Mouse (Mus musculus) T-helper 1 cell (primary cell): ENCODE measurements around the gene Hsf4.

Experiments
- in situ Hi-C: fragments of 300-600 bp; cut with MboI, MseI; formaldehyde crosslinking; loops from one replicate; pipeline ENCODE4 v1.15.1; 2025; ENCODE audit warnings: high pct_unique_total_duplicates

Hsf4 gene

DNA sequence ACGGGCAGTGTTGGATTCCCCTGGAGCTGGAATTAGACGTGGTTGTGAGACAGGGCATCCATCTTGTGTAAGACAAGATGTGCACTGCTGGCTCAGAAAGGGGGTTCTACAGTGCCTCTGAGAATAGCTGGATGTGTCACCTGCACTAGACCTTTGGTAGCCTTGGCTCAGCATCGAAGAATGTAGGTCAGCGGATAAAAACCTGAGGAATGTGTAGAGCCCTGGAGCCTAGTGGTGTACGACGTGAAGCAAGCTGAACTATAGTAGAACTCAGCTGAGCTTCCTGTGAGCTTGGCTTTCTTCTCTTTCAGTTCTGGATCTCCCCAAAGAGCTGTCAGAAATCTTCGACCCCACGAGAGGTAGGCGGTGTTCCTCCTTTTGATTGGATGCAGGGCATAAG lies 34.3 kb downstream of the Hsf4 start:
- in situ Hi-C loops = no loop called here

DNA sequence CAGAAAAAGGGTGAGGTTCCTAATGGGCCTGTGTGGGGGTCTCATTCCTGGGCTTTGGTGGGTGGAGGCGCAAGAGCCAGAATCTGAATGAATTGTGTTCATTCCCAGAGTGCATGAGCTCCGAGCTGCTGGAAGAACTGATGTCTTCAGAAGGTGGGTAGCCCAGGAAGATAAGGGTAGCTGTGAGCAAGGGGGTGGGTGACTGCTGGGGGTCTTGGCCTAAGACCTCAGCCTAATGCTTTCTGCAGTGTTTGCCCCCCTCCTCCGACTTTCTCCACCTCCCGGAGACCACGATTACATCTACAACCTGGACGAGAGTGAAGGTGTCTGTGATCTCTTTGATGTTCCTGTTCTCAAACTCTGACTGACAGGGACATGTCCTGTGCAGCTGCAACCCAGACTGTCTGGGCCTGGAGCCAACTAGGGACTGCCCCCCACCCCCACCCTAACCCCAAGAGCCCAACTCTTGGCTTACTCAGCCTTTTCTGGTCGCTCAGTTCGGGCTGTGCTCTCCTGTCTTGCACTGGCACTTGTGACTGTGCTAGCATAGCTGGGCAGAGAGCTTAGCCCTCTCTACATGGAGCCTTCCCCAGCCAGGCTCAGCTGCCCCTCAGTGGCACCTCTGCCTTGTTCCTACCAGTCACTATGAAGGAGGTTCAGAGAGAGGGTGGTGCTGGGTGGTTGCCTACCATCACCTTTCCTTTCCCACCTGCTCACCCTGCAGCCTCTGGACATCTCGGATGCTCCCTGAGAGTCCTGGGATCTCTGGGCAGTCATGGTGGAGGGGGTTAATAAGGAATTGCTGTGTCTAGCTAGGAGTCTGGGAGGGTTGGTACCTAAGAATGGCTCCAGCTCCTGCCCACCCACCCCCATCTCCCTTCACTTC lies 35.0 kb downstream of the Hsf4 start:
- in situ Hi-C loops = no loop called here

DNA sequence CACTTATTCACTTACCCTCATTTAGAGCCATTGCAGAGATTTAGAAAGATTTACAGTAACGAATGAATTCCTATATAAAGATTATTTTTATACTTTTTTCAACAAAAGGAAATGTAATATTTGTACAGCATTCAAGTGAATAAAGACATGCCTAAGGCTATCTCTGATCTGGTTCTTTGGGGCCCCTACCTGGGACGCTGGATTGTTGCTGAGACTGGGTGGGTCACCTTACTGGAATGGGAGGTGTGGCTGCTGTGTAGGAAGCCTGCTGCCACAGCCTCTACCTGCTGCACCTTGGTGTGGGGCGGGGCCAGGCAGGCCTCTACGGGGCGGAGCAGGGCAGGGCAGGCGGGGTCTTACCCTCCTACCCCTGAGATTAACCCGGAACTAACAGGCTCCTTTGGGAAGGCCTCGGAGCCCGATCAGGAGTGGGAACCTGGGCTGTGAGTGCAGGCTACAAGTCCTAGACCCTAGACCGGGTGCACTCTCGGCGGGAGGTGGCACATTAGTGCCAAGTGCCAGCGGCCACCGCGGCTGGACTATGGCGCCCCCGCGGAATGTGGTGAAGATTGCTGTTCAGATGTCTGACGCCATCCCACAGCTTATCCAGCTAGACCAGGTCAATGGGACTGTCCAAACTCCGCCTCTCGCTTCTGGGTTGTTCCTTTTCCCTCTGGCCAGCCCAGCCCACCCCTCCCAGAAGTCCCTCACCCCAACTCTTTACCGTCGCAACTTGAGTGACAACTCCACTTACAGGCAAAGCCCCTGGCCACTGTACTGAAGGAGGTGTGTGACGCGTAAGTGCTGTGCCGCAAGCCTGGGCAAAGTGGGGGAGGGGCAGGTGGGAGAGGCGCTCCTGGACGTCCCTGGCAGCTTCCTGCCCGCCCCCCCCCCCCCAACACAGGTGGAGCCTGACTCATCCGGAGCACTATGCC lies 35.9 kb downstream of the Hsf4 start, which contains the start of gene Elmo3:
Elmo3 (plus strand) TSS at position 391 of the 935 bp plus-strand sequence.
- in situ Hi-C loops = no loop called here

DNA sequence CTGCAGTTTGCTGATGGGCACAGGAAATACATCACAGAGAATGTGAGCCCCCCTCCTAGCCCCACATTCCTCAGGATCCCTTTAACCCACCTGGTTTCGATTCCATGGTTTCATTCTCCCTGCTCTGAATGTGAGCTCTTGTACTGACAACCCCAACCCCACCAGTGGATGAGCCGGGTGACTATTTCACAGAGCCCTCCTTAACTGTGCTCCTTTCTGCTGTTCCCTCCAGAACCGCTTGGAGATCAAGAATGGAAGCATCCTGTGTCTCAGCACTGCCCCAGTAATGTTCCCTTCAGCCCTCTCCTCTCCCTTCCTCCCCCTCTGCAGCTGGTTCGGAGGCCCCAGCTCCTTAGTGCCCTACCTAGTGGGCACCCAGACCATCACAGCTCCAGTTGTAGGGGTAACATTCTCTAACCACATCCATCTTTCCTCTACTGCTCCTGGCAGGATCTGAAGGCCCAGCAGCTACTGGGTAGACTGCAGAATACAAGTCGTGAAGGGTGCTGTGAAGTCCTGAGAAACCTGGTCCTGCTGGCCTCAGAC lies 36.6 kb downstream of the Hsf4 start:
- in situ Hi-C loops = no loop called here

- in situ Hi-C loops = no loop called here
Observed at GRCm38 (mm10) chr8:105307670-105308069, 38.1 kb downstream of the Hsf4 start.

DNA sequence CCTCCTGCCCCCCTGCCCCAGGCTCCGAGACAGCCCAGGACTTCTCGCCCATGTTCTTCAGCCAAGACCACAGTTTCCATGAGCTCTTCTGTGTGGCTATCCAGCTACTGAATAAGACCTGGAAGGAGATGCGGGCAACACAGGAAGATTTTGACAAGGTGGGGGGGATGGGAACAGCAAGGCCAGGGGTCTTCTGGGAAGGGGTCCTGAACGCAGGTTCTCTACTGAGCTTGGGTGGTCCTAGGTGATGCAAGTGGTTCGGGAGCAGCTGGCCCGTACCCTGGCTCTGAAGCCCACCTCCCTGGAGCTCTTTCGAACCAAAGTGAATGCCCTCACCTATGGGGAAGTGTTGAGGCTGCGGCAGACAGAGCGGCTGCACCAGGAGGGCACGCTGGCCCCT lies 38.8 kb downstream of the Hsf4 start:
- in situ Hi-C loops = no loop called here

GRCm38 (mm10) chr8:105309142-105309847 lies 39.7 kb downstream of the Hsf4 start:
- in situ Hi-C loops = no loop called here

- in situ Hi-C loops = no loop called here
Observed at GRCm38 (mm10) chr8:105310118-105310517, 40.5 kb downstream of the Hsf4 start.

DNA sequence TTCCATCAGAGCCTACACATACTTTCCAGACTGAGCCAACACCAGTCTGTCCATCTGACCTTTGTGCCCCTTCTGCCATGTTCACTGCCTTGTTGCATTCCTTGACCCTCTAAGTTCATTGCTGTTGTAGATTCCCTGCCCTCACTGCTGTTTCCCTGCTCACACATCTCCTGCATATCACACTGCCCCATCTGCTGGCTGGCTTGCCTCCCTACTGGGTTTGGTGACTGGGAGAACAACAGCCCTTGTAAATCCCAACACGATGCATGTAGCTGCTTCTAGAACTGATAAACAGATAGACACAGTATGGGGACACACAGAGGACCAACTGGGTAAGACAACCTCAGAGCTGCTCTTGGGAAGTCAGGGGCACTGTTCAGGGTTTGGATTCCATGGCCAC lies 42.1 kb downstream of the Hsf4 start:
- in situ Hi-C loops = no loop called here

- in situ Hi-C loops = no loop called here
Observed at GRCm38 (mm10) chr8:105312891-105313481, 43.4 kb downstream of the Hsf4 start.

DNA sequence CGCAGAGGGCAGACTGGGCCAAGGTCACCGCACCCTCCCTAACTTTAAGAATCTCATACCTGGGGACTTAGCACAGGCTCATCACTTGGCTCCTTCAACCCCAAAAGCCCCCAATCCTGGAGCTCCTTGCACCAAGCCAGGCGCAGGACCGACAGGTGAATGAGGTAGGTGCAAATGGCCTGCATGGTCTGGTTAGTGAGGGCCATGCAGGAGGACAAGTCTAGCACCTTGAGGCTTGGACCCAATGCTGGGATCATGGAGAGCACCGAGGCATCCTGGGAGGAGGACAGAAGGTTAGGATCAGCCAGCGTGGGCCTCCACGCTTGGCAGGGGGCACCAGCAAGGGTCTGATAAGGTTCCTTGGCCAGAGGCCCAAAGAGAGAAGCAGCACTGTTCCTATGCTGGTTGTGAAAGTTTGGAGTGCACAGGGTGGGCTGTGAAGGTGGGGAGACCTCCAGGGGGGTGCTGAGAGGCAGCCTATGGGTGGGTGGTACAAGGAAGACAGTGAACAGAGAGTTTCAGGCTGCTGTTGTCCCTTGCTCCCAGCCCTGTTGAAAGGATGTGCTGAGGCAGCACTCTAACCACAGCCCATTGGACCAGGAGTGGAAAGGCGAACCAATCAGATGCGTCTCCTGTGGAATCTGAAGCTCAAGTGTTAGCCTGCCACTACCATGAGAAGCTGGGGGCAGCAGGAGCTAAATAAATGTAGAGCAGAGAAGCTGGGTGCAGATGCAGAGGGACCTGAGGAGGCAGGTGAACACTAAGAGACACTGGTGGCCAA lies 44.2 kb downstream of the Hsf4 start:
- in situ Hi-C loops = no loop called here

- in situ Hi-C loops = no loop called here
Observed at GRCm38 (mm10) chr8:105315073-105315769, 45.6 kb downstream of the Hsf4 start.

GRCm38 (mm10) chr8:105317941-105318340 lies 48.3 kb downstream of the Hsf4 start:
- in situ Hi-C loops = no loop called here

DNA sequence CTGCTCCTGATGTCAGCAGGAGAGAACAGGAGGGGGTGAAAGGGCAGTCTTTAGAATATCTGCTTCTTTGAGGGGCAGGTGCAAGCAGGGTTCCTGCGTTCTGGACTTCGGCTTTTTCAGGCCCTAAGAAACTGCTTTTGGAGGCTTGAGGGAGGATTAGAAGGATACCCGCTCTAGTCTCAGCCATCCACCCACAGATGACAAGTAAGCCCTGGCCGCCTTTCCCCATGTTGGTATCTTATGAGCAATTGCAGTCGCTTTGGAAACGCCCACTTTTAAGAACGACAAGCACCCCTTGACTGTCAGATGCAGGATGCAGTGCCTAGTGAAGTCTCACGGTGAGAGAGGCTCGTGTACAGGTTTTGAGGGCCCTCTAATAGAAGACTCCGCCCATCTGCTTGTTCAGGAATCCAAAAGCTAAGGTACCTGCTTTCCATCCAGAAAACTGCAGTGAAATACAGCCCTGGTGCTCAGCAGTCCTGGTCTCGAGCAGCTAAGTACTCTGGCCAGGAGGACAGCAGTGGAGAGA lies 49.1 kb downstream of the Hsf4 start:
- in situ Hi-C loops = no loop called here

- in situ Hi-C loops = no loop called here
Observed at GRCm38 (mm10) chr8:105323183-105323582, 53.6 kb downstream of the Hsf4 start.
